Mouse (Mus musculus): ENCODE results near the gene Tcf7l2.

DNA sequence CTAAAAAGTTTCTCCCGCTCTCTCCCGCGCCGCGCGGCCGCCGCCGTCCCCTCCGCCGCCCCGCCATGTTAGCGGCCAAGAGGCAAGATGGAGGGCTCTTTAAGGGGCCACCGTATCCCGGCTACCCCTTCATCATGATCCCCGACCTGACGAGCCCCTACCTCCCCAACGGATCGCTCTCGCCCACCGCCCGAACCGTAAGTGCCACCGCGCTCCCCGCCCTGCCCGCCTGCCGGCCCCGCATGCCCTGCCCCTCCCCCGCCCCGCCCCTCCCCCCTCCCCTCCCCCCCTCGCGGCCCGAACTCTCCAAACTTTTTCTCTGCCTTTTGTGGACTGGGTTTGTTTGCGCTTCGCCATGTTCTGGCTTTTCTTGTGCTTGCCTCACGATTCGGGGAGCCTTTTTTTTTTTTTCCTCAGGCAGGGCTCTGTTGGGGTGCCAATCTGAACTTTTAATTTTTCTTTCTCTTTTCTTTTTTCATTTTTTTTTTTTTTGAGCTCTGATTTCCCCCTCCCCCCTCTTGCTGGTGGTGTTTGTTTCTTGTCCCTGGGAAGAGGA is 1.5 kb downstream of the Tcf7l2 start:
- no peak for TF ChIP-seq CTCF (IDR thresholded peaks at IDR 0.05; ENCODE audit: extremely low read depth, insufficient read length, insufficient replicate concordance, low read depth, low read length)
- TF ChIP-seq POLR2A (IDR thresholded peaks at IDR 0.05; ENCODE audit: low read depth, low read length) = peak; percentile 41; the same call in 1 of the 2 replicates
